Mouse (Mus musculus): Measurements from ENCODE around the gene Sfta2. TPM values are rescaled to one million over a fixed set of nuclear protein-coding genes. Genes with fewer than 3 reads are reported as not detected.

Sfta2 gene
- polyA plus RNA-seq (2015; fragmentation: Nextera tagmentation; extraction: Ambion mirVana), result 1.8 and 2.9 TPM in 2 replicates

GRCm38 (mm10) chr17:35601249-35601648 lies at the start of gene Sfta2:
Gene Sfta2 (plus strand): TSS chr17:35601549.
- Histone ChIP-seq H3K4me2 (peak within 1 kb of the TSS; percentile 34; the same call in 1 of the 2 replicates), H3K27ac (no peak within 1 kb of the TSS), H3K9ac (no peak within 1 kb of the TSS), H3K9me3 (replicated peaks) (no peaks in the 10 kb centered on the region), H3K4me1 (no peaks in the 10 kb centered on the region), H3K27me3 (no peaks in the 10 kb centered on the region), H3K36me3 (no peaks in the 10 kb centered on the region), H3K4me3 (replicated peaks) (no peak within 1 kb of the TSS)
- no peak for ATAC-seq (replicated peaks; ENCODE audit: low FRiP score)
- 56% methylated on average over 2 of the region's 2 CpGs for WGBS

GRCm38 (mm10) chr17:35551881-35552414 lies 49.4 kb upstream of the Sfta2 start, which contains the start of gene Cdsn:
Gene Cdsn (plus strand): TSS chr17:35552128.
- no peaks in the 10 kb centered on the region for H3K27me3 ChIP-seq
- H3K9ac ChIP-seq, result no peak within 1 kb of the TSS
- no peak for ATAC-seq (replicated peaks; ENCODE audit: low FRiP score)
- H3K4me1 ChIP-seq, result peaks cover 9% of the 10 kb centered on the region; the same call in 1 of the 2 replicates
- H3K27ac ChIP-seq, result no peak within 1 kb of the TSS
- H3K9me3 ChIP-seq (replicated peaks), result no peaks in the 10 kb centered on the region
- H3K4me2 ChIP-seq, result no peak within 1 kb of the TSS
- H3K4me3 ChIP-seq (replicated peaks), result no peak within 1 kb of the TSS
- WGBS, result 72% methylated on average over 10 of the region's 10 CpGs
- no peaks in the 10 kb centered on the region for H3K36me3 ChIP-seq

GRCm38 (mm10) chr17:35554321-35554720 lies 47.0 kb upstream of the Sfta2 start:
- Histone ChIP-seq H3K36me3 (no peaks in the 10 kb centered on the region), H3K9ac (no peak overlapping the region), H3K27ac (no peak overlapping the region), H3K9me3 (replicated peaks) (no peaks in the 10 kb centered on the region), H3K4me1 (peaks cover 9% of the 10 kb centered on the region), H3K4me2 (no peak overlapping the region), H3K27me3 (no peaks in the 10 kb centered on the region), H3K4me3 (replicated peaks) (no peak overlapping the region)
- 82% methylated on average over 5 of the region's 5 CpGs for WGBS
- ATAC-seq (replicated peaks; ENCODE audit: low FRiP score), result no peak

GRCm38 (mm10) chr17:35554761-35555397 lies 46.5 kb upstream of the Sfta2 start:
- H3K9ac ChIP-seq, result no peak overlapping the region
- no peak overlapping the region for H3K4me2 ChIP-seq
- no peaks in the 10 kb centered on the region for H3K36me3 ChIP-seq
- H3K27me3 ChIP-seq, result no peaks in the 10 kb centered on the region
- ATAC-seq (replicated peaks; ENCODE audit: low FRiP score), result no peak
- H3K4me3 ChIP-seq (replicated peaks), result no peak overlapping the region
- H3K9me3 ChIP-seq (replicated peaks), result no peaks in the 10 kb centered on the region
- WGBS, result 94% methylated on average over 18 of the region's 18 CpGs
- peaks cover 4% of the 10 kb centered on the region; the same call in 1 of the 2 replicates for H3K4me1 ChIP-seq
- H3K27ac ChIP-seq, result no peak overlapping the region

- peaks cover 4% of the 10 kb centered on the region; the same call in 1 of the 2 replicates for H3K4me1 ChIP-seq
- no peaks in the 10 kb centered on the region for H3K36me3 ChIP-seq
- 89% methylated on average over 13 of the region's 13 CpGs for WGBS
- no peak overlapping the region for H3K4me2 ChIP-seq
- H3K27me3 ChIP-seq, result no peaks in the 10 kb centered on the region
- H3K9me3 ChIP-seq (replicated peaks), result no peaks in the 10 kb centered on the region
- ATAC-seq (replicated peaks; ENCODE audit: low FRiP score), result no peak
- H3K27ac ChIP-seq, result no peak overlapping the region
- H3K4me3 ChIP-seq (replicated peaks), result no peak overlapping the region
- H3K9ac ChIP-seq, result no peak overlapping the region
These were observed 45.1 kb upstream of the Sfta2 start for GRCm38 (mm10) chr17:35556186-35556765.

- peaks cover 4% of the 10 kb centered on the region; the same call in 1 of the 2 replicates for H3K4me1 ChIP-seq
- H3K36me3 ChIP-seq, result no peaks in the 10 kb centered on the region
- H3K27me3 ChIP-seq, result no peaks in the 10 kb centered on the region
- H3K4me2 ChIP-seq, result no peak overlapping the region
- no peak for ATAC-seq (replicated peaks; ENCODE audit: low FRiP score)
- WGBS, result 25% methylated on average over 5 of the region's 5 CpGs
- H3K9me3 ChIP-seq (replicated peaks), result no peaks in the 10 kb centered on the region
- H3K27ac ChIP-seq, result no peak overlapping the region
- no peak overlapping the region for H3K9ac ChIP-seq
- H3K4me3 ChIP-seq (replicated peaks), result no peak overlapping the region
These were observed 44.5 kb upstream of the Sfta2 start for GRCm38 (mm10) chr17:35556812-35557211.

GRCm38 (mm10) chr17:35557351-35557750 lies 44.0 kb upstream of the Sfta2 start:
- H3K4me2 ChIP-seq, result no peak overlapping the region
- no peak overlapping the region for H3K4me3 ChIP-seq (replicated peaks)
- no peak overlapping the region for H3K27ac ChIP-seq
- no peak overlapping the region for H3K9ac ChIP-seq
- 71% methylated on average over 9 of the region's 9 CpGs for WGBS
- no peaks in the 10 kb centered on the region for H3K27me3 ChIP-seq
- H3K4me1 ChIP-seq, result peaks cover 4% of the 10 kb centered on the region; the same call in 1 of the 2 replicates
- no peak for ATAC-seq (replicated peaks; ENCODE audit: low FRiP score)
- no peaks in the 10 kb centered on the region for H3K9me3 ChIP-seq (replicated peaks)
- no peaks in the 10 kb centered on the region for H3K36me3 ChIP-seq

GRCm38 (mm10) chr17:35558216-35558615 lies 43.1 kb upstream of the Sfta2 start:
- no peak overlapping the region for H3K9ac ChIP-seq
- H3K36me3 ChIP-seq, result no peaks in the 10 kb centered on the region
- peaks cover 4% of the 10 kb centered on the region; the same call in 1 of the 2 replicates for H3K4me1 ChIP-seq
- H3K9me3 ChIP-seq (replicated peaks), result no peaks in the 10 kb centered on the region
- no peak for ATAC-seq (replicated peaks; ENCODE audit: low FRiP score)
- no peak overlapping the region for H3K4me3 ChIP-seq (replicated peaks)
- no peaks in the 10 kb centered on the region for H3K27me3 ChIP-seq
- H3K27ac ChIP-seq, result no peak overlapping the region
- WGBS, result 59% methylated on average over 8 of the region's 8 CpGs
- no peak overlapping the region for H3K4me2 ChIP-seq

- Histone ChIP-seq H3K36me3 (no peaks in the 10 kb centered on the region), H3K4me1 (peaks cover 9% of the 10 kb centered on the region), H3K4me2 (no peak within 1 kb of the TSS), H3K27ac (no peak within 1 kb of the TSS), H3K27me3 (peaks cover 37% of the 10 kb centered on the region), H3K9me3 (replicated peaks) (no peaks in the 10 kb centered on the region), H3K9ac (no peak within 1 kb of the TSS), H3K4me3 (replicated peaks) (no peak within 1 kb of the TSS)
- 65% methylated on average over 3 of the region's 3 CpGs for WGBS
- no peak for ATAC-seq (replicated peaks; ENCODE audit: low FRiP score)
These were observed 34.2 kb upstream of the Sfta2 start, which contains the start of gene 2300002M23Rik for GRCm38 (mm10) chr17:35567150-35567549. Gene 2300002M23Rik (plus strand): TSS chr17:35567450.

- peaks cover 37% of the 10 kb centered on the region for H3K27me3 ChIP-seq
- ATAC-seq (replicated peaks; ENCODE audit: low FRiP score), result 0 out of 2 replicates have a peak, but pooled peaks have one; percentile 22
- H3K9me3 ChIP-seq (replicated peaks), result no peaks in the 10 kb centered on the region
- H3K4me1 ChIP-seq, result peaks cover 9% of the 10 kb centered on the region
- no peaks in the 10 kb centered on the region for H3K36me3 ChIP-seq
- H3K4me2 ChIP-seq, result no peak overlapping the region
- H3K4me3 ChIP-seq (replicated peaks), result no peak overlapping the region
- 20% methylated on average over 9 of the region's 9 CpGs for WGBS
- H3K27ac ChIP-seq, result no peak overlapping the region
- H3K9ac ChIP-seq, result no peak overlapping the region
These were observed 33.6 kb upstream of the Sfta2 start for GRCm38 (mm10) chr17:35567767-35568166.

GRCm38 (mm10) chr17:35569091-35569944 lies 32.0 kb upstream of the Sfta2 start:
- Histone ChIP-seq H3K27me3 (peaks cover 37% of the 10 kb centered on the region), H3K27ac (no peak overlapping the region), H3K4me1 (peaks cover 9% of the 10 kb centered on the region), H3K36me3 (no peaks in the 10 kb centered on the region), H3K4me2 (peak overlapping the region; percentile 57), H3K9me3 (replicated peaks) (no peaks in the 10 kb centered on the region), H3K9ac (peak overlapping the region; percentile 29; the same call in 1 of the 2 replicates), H3K4me3 (replicated peaks) (peak overlapping the region; percentile 28)
- peak; percentile 43; the same call in 1 of the 2 replicates for ATAC-seq (replicated peaks; ENCODE audit: low FRiP score)
- WGBS, result 5% methylated on average over 28 of the region's 28 CpGs
